Mouse (Mus musculus) small intestine, adult 2 months (tissue): ENCODE results near the gene Pip4k2b.
A peak's percentile ranks its signal among the peaks of the same experiment; 100 is the strongest.

Experiments used
- CTCF ChIP-seq: fragments of 200-500 bp; IDR thresholded peaks from 2 replicates; pipeline ENCODE4 v1.5.1; 2012; ENCODE audit warnings: low read depth, mild to moderate bottlenecking, control low read depth, inconsistent platforms, low read length, moderate library complexity, mixed read lengths; ENCODE audit not compliant: insufficient replicate concordance, insufficient read length; ENCODE audit errors: extremely low read depth
- POLR2A ChIP-seq: fragments of 200-500 bp; IDR thresholded peaks from 2 replicates; pipeline ENCODE4 v1.6.1; 2012; ENCODE audit warnings: low read depth, mild to moderate bottlenecking, control low read depth, inconsistent platforms, low read length, moderate library complexity

GRCm38 (mm10) chr11:97782564-97782895 is 38.0 kb upstream of the Pip4k2b start:
- 0 out of 2 replicates have a peak, but pooled peaks have one; percentile 6 for TF ChIP-seq CTCF
- no peak for TF ChIP-seq POLR2A
